Mouse (Mus musculus) G1E (cell line): ENCODE data around the gene Adam10.

Experiments used
- CTCF ChIP-seq: IDR thresholded peaks from 2 replicates; pipeline ENCODE4 v1.5.1; 2012; ENCODE audit warnings: low read depth, low read length, inconsistent platforms, mixed read lengths
- GATA1 ChIP-seq: IDR thresholded peaks from 2 replicates; pipeline ENCODE4 v1.6.1; 2012; ENCODE audit warnings: borderline replicate concordance, low read length, inconsistent platforms, mixed read lengths
- GATA2 ChIP-seq: IDR thresholded peaks from 2 replicates; pipeline ENCODE4 v1.6.1; 2012; ENCODE audit warnings: low read depth, low read length, inconsistent platforms, borderline replicate concordance
- POLR2AphosphoS5 ChIP-seq: IDR thresholded peaks from 2 replicates; pipeline ENCODE4 v1.6.1; 2012; ENCODE audit warnings: low read depth, low read length, inconsistent platforms; ENCODE audit not compliant: insufficient replicate concordance

DNA sequence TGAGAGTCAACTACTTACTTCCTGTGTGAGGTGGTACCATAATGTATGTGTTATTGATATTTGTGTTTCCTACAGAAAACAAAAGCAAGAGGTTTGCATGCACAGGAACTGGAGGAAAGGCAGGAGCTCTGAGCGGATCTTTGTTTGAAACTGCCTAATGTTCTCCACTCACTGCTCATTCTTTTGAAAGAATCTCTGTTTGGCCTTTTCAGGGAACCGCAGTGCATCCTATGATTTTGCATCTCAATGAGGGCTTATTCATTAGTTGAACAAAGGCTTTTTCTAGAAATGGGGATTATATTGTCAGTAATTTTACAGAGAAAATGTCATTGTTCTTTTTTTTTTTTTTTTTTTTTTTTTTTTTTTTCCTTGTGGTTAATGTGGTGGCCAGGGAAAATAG, 50.7 kb downstream of the Adam10 start:
- TF ChIP-seq GATA1 (no peak), CTCF (no peak), GATA2 (no peak), POLR2AphosphoS5 (no peak)
